Mouse (Mus musculus) midbrain, embryonic 15.5 days (tissue): ENCODE data around the gene Dync1i2. TPM values are rescaled to one million over a fixed set of nuclear protein-coding genes. Genes with fewer than 3 reads are reported as not detected.

Experiments
- ATAC-seq: fragments of 200-750 bp; cut with Nextera tagmentation; replicated peaks from 2 replicates; pipeline ENCODE4 v1.8.0; 2017; ENCODE audit warnings: moderate TSS enrichment
- H3K27ac ChIP-seq: fragments of 300-500 bp; sonication (generic); 2 replicates; pipeline ENCODE4 v1.5.1; 2015; ENCODE audit warnings: mild to moderate bottlenecking, inconsistent platforms
- H3K27me3 ChIP-seq: fragments of 300-500 bp; sonication (generic); replicated peaks from 2 replicates; pipeline ENCODE4 v1.6.1; 2015; ENCODE audit warnings: inconsistent platforms
- H3K36me3 ChIP-seq: fragments of 300-500 bp; sonication (generic); replicated peaks from 2 replicates; pipeline ENCODE4 v1.6.1; 2015; ENCODE audit warnings: inconsistent platforms
- H3K4me1 ChIP-seq: fragments of 300-500 bp; sonication (generic); 2 replicates; pipeline ENCODE4 v1.6.1; 2015; ENCODE audit warnings: inconsistent platforms
- H3K4me2 ChIP-seq: fragments of 300-500 bp; sonication (generic); 2 replicates; pipeline ENCODE4 v1.6.1; 2015; ENCODE audit warnings: inconsistent platforms, mild to moderate bottlenecking, moderate library complexity
- H3K4me3 ChIP-seq: fragments of 300-500 bp; sonication (generic); 2 replicates; pipeline ENCODE4 v1.5.1; 2015; ENCODE audit warnings: mild to moderate bottlenecking, inconsistent platforms
- H3K9ac ChIP-seq: fragments of 300-500 bp; sonication (generic); 2 replicates; pipeline ENCODE4 v1.6.1; 2015; ENCODE audit warnings: mild to moderate bottlenecking, inconsistent platforms
- H3K9me3 ChIP-seq: fragments of 300-500 bp; sonication (generic); 2 replicates; pipeline ENCODE4 v1.6.1; 2016; ENCODE audit warnings: inconsistent platforms
- WGBS: fragments of 180-500 bp; shearing (Covaris S2); methylation state at CpG from one replicate; pipeline ENCODE4 v1.1.7; 2015; ENCODE audit warnings: mixed read lengths; 5-methylcytosine and 5-hydroxymethylcytosine counted together
- polyA plus RNA-seq: library from polyadenylated mRNA; unstranded; fragments of >200 nt; fragmentation: Nextera tagmentation; extraction: Ambion mirVana; gene quantifications from 2 replicates; pipeline ENCODE4 v1.2.1, GENCODE M21; 2015

The Dync1i2 gene
- polyA plus RNA-seq, 1 experiment from 2014 or later, result 181 TPM

- Histone ChIP-seq H3K9me3 (no peaks in the 10 kb centered on the region), H3K27me3 (no peaks in the 10 kb centered on the region), H3K4me1 (no peaks in the 10 kb centered on the region), H3K9ac (no peak overlapping the region), H3K4me2 (no peak overlapping the region), H3K27ac (no peak overlapping the region), H3K36me3 (peaks cover 9% of the 10 kb centered on the region), H3K4me3 (no peak overlapping the region)
- ATAC-seq, result peak; percentile 27; the same call in 1 of the 2 replicates
- 74% methylated on average over 1 of the region's 1 CpGs for WGBS
These were observed 70.5 kb downstream of the Dync1i2 start for GRCm38 (mm10) chr2:71281981-71282380.

GRCm38 (mm10) chr2:71290107-71290775, 78.7 kb downstream of the Dync1i2 start:
- 43% methylated on average over 6 of the region's 6 CpGs for WGBS
- Histone ChIP-seq H3K4me1 (peaks cover 22% of the 10 kb centered on the region), H3K27ac (peak overlapping the region; percentile 67), H3K9ac (no peak overlapping the region), H3K36me3 (0 out of 2 replicates have a peak, but pooled peaks cover 3% of the 10 kb centered on the region), H3K9me3 (no peaks in the 10 kb centered on the region), H3K4me3 (no peak overlapping the region), H3K4me2 (no peak overlapping the region), H3K27me3 (no peaks in the 10 kb centered on the region)
- ATAC-seq, result peak; percentile 74

- H3K4me2 ChIP-seq, result no peak overlapping the region
- peaks cover 3% of the 10 kb centered on the region; the same call in 1 of the 2 replicates for H3K36me3 ChIP-seq
- H3K9me3 ChIP-seq, result no peaks in the 10 kb centered on the region
- no peak for ATAC-seq
- peaks cover 24% of the 10 kb centered on the region for H3K4me1 ChIP-seq
- H3K27ac ChIP-seq, result no peak overlapping the region
- 44% methylated on average over 5 of the region's 5 CpGs for WGBS
- H3K27me3 ChIP-seq, result no peaks in the 10 kb centered on the region
- H3K4me3 ChIP-seq, result no peak overlapping the region
- no peak overlapping the region for H3K9ac ChIP-seq
These were observed 80.1 kb downstream of the Dync1i2 start for GRCm38 (mm10) chr2:71291566-71291965.

- no peak for ATAC-seq
- 37% methylated on average over 3 of the region's 3 CpGs for WGBS
- H3K27me3 ChIP-seq, result no peaks in the 10 kb centered on the region
- no peak overlapping the region for H3K9ac ChIP-seq
- H3K4me3 ChIP-seq, result no peak overlapping the region
- peaks cover 24% of the 10 kb centered on the region for H3K4me1 ChIP-seq
- H3K4me2 ChIP-seq, result no peak overlapping the region
- H3K9me3 ChIP-seq, result no peaks in the 10 kb centered on the region
- H3K36me3 ChIP-seq, result no peaks in the 10 kb centered on the region; the same call in 1 of the 2 replicates
- peak overlapping the region; percentile 70 for H3K27ac ChIP-seq
These were observed 82.5 kb downstream of the Dync1i2 start for GRCm38 (mm10) chr2:71293983-71294382.

GRCm38 (mm10) chr2:71294489-71294888, 83.0 kb downstream of the Dync1i2 start:
- no peaks in the 10 kb centered on the region for H3K27me3 ChIP-seq
- H3K9me3 ChIP-seq, result no peaks in the 10 kb centered on the region
- H3K36me3 ChIP-seq, result no peaks in the 10 kb centered on the region; the same call in 1 of the 2 replicates
- no peak overlapping the region for H3K9ac ChIP-seq
- 8% methylated on average over 7 of the region's 7 CpGs for WGBS
- no peak overlapping the region for H3K4me3 ChIP-seq
- peaks cover 24% of the 10 kb centered on the region for H3K4me1 ChIP-seq
- ATAC-seq, result no peak; the same call in 1 of the 2 replicates
- peak overlapping the region; percentile 70 for H3K27ac ChIP-seq
- peak overlapping the region; percentile 2; the same call in 1 of the 2 replicates for H3K4me2 ChIP-seq

GRCm38 (mm10) chr2:71295844-71296243, 84.3 kb downstream of the Dync1i2 start:
- Histone ChIP-seq H3K4me3 (no peak overlapping the region), H3K4me2 (no peak overlapping the region), H3K36me3 (no peaks in the 10 kb centered on the region; the same call in 1 of the 2 replicates), H3K9me3 (no peaks in the 10 kb centered on the region), H3K27ac (no peak overlapping the region), H3K4me1 (peaks cover 17% of the 10 kb centered on the region), H3K27me3 (no peaks in the 10 kb centered on the region), H3K9ac (no peak overlapping the region)
- 54% methylated on average over 12 of the region's 12 CpGs for WGBS
- no peak for ATAC-seq

GRCm38 (mm10) chr2:71297501-71297900, 86.0 kb downstream of the Dync1i2 start:
- Histone ChIP-seq H3K27me3 (no peaks in the 10 kb centered on the region), H3K36me3 (no peaks in the 10 kb centered on the region; the same call in 1 of the 2 replicates), H3K9me3 (no peaks in the 10 kb centered on the region), H3K27ac (no peak overlapping the region), H3K4me2 (no peak overlapping the region), H3K9ac (no peak overlapping the region), H3K4me1 (peaks cover 17% of the 10 kb centered on the region), H3K4me3 (no peak overlapping the region)
- WGBS, result 71% methylated on average over 1 of the region's 1 CpGs
- no peak for ATAC-seq

- Histone ChIP-seq H3K27me3 (no peaks in the 10 kb centered on the region), H3K4me2 (no peak overlapping the region), H3K4me1 (peaks cover 14% of the 10 kb centered on the region), H3K36me3 (peaks cover 4% of the 10 kb centered on the region; the same call in 1 of the 2 replicates), H3K4me3 (no peak overlapping the region), H3K27ac (no peak overlapping the region), H3K9me3 (no peaks in the 10 kb centered on the region), H3K9ac (no peak overlapping the region)
- WGBS, result 95% methylated on average over 1 of the region's 1 CpGs
- no peak for ATAC-seq
These were observed 87.2 kb downstream of the Dync1i2 start for GRCm38 (mm10) chr2:71298729-71299128.

- H3K27me3 ChIP-seq, result no peaks in the 10 kb centered on the region
- no peak overlapping the region for H3K9ac ChIP-seq
- ATAC-seq, result no peak
- no peaks in the 10 kb centered on the region for H3K4me1 ChIP-seq
- peaks cover 8% of the 10 kb centered on the region; the same call in 1 of the 2 replicates for H3K36me3 ChIP-seq
- no peak overlapping the region for H3K27ac ChIP-seq
- 60% methylated on average over 3 of the region's 3 CpGs for WGBS
- H3K4me3 ChIP-seq, result no peak overlapping the region
- no peaks in the 10 kb centered on the region for H3K9me3 ChIP-seq
- no peak overlapping the region for H3K4me2 ChIP-seq
These were observed 90.7 kb downstream of the Dync1i2 start for GRCm38 (mm10) chr2:71302156-71302663.

- no peak overlapping the region for H3K27ac ChIP-seq
- no peak for ATAC-seq
- H3K27me3 ChIP-seq, result no peaks in the 10 kb centered on the region
- no peaks in the 10 kb centered on the region for H3K9me3 ChIP-seq
- no peak overlapping the region for H3K9ac ChIP-seq
- peaks cover 8% of the 10 kb centered on the region; the same call in 1 of the 2 replicates for H3K36me3 ChIP-seq
- no peaks in the 10 kb centered on the region for H3K4me1 ChIP-seq
- H3K4me2 ChIP-seq, result no peak overlapping the region
- H3K4me3 ChIP-seq, result no peak overlapping the region
These were observed 91.7 kb downstream of the Dync1i2 start for GRCm38 (mm10) chr2:71303221-71303620.

- Histone ChIP-seq H3K4me2 (no peak overlapping the region), H3K4me3 (no peak overlapping the region), H3K9me3 (no peaks in the 10 kb centered on the region), H3K27ac (no peak overlapping the region), H3K27me3 (no peaks in the 10 kb centered on the region), H3K36me3 (peaks cover 12% of the 10 kb centered on the region; the same call in 1 of the 2 replicates), H3K9ac (no peak overlapping the region), H3K4me1 (0 out of 2 replicates have a peak, but pooled peaks cover 3% of the 10 kb centered on the region)
- 46% methylated on average over 3 of the region's 3 CpGs for WGBS
- ATAC-seq, result no peak
These were observed 93.3 kb downstream of the Dync1i2 start for GRCm38 (mm10) chr2:71304821-71305220.

- H3K36me3 ChIP-seq, result peaks cover 17% of the 10 kb centered on the region
These were observed 94.9 kb downstream of the Dync1i2 start for GRCm38 (mm10) chr2:71306357-71306756.

GRCm38 (mm10) chr2:71309726-71310125, 98.2 kb downstream of the Dync1i2 start:
- Histone ChIP-seq H3K27ac (no peak overlapping the region), H3K9me3 (no peaks in the 10 kb centered on the region), H3K27me3 (no peaks in the 10 kb centered on the region), H3K9ac (no peak overlapping the region), H3K36me3 (peaks cover 28% of the 10 kb centered on the region), H3K4me3 (no peak overlapping the region), H3K4me1 (0 out of 2 replicates have a peak, but pooled peaks cover 3% of the 10 kb centered on the region), H3K4me2 (no peak overlapping the region)
- 42% methylated on average over 2 of the region's 2 CpGs for WGBS
- no peak for ATAC-seq

More at GRCm38 (mm10) chr2:71306357-71306756, 94.9 kb downstream of the Dync1i2 start:
- H3K27me3 ChIP-seq, result no peaks in the 10 kb centered on the region
- ATAC-seq, result no peak
- no peak overlapping the region for H3K4me3 ChIP-seq
- 0 out of 2 replicates have a peak, but pooled peaks cover 3% of the 10 kb centered on the region for H3K4me1 ChIP-seq
- no peaks in the 10 kb centered on the region for H3K9me3 ChIP-seq
- H3K27ac ChIP-seq, result no peak overlapping the region
- no peak overlapping the region for H3K9ac ChIP-seq
- H3K4me2 ChIP-seq, result no peak overlapping the region
